Mouse (Mus musculus) right cerebral cortex, postnatal 14 days (tissue): ENCODE data around the gene Sec14l1.
"Not testable (repeated sequence)": the region's sequence is repeated elsewhere in the genome, so short reads cannot be mapped to it uniquely, and the experiment has no call there.

Source experiments
- DNase-seq: peaks from one replicate; pipeline ENCODE4 v3.0.0; 2022

The Sec14l1 gene

GRCm38 (mm10) chr11:117114592-117115345 is at the start of gene Sec14l1:
Gene Sec14l1 (plus strand): TSS chr11:117115168.
- peak; percentile 100 for DNase-seq

DNA sequence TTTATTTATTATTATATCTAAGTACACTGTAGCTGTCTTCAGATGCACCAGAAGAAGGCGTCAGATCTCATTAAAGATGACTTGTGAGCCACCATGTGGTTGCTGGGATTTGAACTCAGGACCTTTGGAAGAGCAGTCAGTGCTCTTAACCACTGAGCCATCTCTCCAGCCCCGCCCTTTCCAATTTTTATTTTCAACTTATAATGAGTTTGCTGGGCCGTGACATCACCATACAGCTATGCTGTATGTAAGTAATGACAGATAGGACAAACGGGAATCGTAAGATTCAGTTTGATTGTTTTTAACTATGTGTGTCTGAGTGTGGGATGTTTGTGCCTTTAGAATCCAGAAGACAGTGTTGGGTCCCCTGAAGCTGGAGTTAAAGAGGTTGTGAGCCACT is 49.4 kb upstream of the Sec14l1 start:
- DNase-seq, result not testable (repeated sequence)

- DNase-seq, result no peak
Observed at GRCm38 (mm10) chr11:117066738-117067137, 48.2 kb upstream of the Sec14l1 start.

- no peak for DNase-seq
Observed at GRCm38 (mm10) chr11:117068332-117068731, 46.6 kb upstream of the Sec14l1 start.

DNA sequence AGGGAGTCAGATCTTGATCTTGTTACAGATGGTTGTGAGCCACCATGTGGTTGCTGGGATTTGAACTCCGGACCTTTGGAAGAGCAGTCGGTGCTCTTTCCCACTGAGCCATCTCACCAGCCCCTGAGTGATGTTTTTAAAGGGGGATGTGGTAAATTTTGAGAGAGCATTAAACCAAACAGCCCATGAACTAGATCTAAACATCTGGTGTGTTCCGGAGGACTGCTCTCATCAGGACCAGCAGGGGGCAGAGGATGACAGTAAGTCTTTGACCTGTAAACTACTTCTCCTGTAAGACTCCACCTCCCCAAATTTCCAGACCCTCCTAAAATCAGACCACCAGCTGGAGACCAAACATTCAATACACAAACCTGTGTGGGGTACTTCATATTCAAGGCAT is 45.9 kb upstream of the Sec14l1 start:
- no peak for DNase-seq

- no peak for DNase-seq
Observed at GRCm38 (mm10) chr11:117070711-117071110, 44.3 kb upstream of the Sec14l1 start.

- DNase-seq, result peak; percentile 83
Observed at GRCm38 (mm10) chr11:117072128-117072527, 42.8 kb upstream of the Sec14l1 start.

DNA sequence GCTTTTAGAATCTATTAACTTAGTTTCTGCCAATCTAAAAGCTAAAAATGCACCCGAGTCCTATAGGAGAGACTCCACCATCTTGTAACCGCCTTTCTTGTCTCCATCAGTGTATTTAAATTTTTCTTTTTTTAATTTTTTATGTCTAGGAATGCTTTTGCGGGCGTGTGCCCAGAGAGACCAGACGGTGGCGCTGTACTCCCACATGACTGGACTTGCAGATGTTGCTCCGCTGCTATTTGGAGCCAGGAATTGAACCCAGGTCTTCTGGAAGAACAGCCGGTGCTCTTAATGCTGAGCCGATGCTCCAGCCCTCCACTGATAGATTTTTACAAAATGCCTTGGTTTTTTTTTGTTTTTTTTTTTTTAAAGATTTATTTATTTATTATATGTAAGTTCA is 41.5 kb upstream of the Sec14l1 start:
- no peak for DNase-seq

GRCm38 (mm10) chr11:117076576-117077196 is 38.3 kb upstream of the Sec14l1 start:
- peak; percentile 81 for DNase-seq

GRCm38 (mm10) chr11:117077227-117077626 is 37.7 kb upstream of the Sec14l1 start:
- no peak for DNase-seq

- DNase-seq, result no peak
Observed at GRCm38 (mm10) chr11:117077902-117078301, 37.1 kb upstream of the Sec14l1 start.

GRCm38 (mm10) chr11:117078637-117079240 is 36.2 kb upstream of the Sec14l1 start:
- no peak for DNase-seq

DNA sequence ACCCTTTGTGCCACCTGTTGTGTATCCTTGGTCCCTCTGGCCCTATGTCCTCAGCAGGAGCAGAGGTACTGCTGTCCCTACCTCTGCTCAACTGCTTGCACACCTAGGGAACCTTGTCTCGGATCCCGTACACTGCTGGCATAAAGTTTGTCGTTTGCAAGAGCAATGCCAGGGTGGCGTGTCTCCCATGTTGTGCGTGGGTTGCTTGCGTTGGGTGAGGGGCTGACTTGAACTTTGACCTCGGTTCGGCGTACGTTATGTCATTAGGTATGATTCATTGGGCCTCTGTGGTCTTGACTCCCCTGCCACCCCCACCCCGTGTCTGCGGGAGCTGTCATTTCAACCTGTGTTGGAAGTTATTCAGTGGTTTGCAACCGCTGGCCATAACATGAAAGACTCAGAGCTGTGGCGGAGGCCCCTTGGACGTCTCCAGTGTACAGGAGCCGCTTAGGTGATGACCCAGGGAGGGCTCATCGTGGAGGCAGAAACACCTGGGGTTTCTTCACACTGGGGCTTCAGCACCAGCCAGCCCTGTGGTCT is 35.2 kb upstream of the Sec14l1 start:
- DNase-seq, result no peak

DNA sequence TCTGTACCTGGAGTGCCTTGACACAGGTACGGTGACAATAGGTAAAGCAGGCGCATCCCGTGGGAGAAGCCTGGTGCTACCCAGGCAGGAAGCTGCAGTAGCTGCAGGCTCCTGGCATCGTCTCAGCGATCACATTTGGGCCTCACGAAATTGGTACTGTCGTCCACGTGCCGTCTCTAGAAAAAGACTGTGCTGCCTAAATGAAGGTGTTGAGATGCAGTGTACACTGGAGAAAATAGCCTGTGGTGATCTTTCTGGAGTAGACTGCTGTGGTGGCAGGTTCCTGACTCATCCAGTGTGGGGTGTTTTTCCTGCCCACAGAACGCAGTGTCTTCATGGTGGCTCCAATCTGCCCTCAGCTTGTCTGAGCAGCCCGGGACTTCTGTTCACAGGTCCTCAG is 34.8 kb upstream of the Sec14l1 start:
- DNase-seq, result peak; percentile 55

GRCm38 (mm10) chr11:117081165-117082064 is 33.6 kb upstream of the Sec14l1 start:
- peak; percentile 59 for DNase-seq

DNA sequence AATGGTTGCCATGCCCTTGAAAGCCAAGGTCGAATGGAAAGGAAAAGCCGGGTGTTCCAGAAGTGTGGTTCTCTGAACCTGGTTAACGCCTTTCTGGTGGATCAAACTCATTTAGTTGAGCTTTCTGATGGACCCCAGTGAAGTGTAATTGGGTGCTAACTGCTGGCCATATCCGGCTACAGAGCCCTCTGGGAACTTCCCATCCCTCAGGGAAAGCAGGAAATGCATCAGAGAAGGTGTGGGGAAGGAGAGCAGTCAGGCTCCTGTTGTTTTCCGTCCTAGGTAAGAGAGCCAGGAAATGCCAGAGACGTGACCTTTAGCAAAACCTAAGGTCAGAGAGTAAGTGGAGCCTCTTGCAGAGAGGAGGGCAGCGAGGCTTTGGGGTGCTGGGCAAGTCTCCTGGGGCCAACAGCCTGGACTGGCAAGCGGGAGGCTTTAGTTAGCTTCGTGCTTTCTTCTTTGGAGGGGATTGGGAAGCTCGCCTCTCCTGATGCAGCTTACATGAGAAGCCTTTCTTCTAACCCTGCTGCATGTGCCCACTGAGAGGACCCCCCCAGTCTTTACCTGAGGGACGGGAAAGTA is 32.5 kb upstream of the Sec14l1 start:
- DNase-seq, result no peak

GRCm38 (mm10) chr11:117083052-117083881 is 31.7 kb upstream of the Sec14l1 start:
- DNase-seq, result no peak

GRCm38 (mm10) chr11:117083882-117084260 is 31.1 kb upstream of the Sec14l1 start:
- not testable (repeated sequence) for DNase-seq

DNA sequence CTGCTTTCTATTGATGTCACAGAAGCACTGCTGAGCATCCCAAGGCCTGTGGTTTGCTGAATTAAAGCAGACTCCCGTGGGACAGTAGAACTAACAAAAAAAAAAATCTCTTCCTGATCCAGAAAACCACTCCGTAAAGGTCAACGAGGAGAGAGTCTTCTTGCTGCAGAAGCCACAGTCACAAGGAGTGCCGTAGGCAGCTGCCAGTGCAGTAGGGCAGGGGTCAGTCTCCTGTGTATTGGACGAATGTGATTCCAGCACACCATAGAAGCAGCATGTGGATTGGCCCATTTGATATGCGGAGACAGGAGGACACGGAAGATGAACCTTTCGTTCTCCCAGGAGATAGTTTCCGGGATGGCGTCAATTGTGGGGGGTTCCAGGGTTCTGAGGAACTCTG is 28.8 kb upstream of the Sec14l1 start:
- no peak for DNase-seq

- DNase-seq, result no peak
Observed at GRCm38 (mm10) chr11:117087036-117087799, 27.8 kb upstream of the Sec14l1 start.
